8 mouse cellular contexts compared by ENCODE assay signal in genomic region chr5:110809667-110810325, GRCm38 (mm10). TPM values are rescaled to one million over a fixed set of nuclear protein-coding genes. Genes with fewer than 3 reads are reported as not detected.
DNase-seq lines count a peak whose midpoint lies in the region; ATAC-seq and TF ChIP-seq lines count a peak whose summit lies in the region.

Ulk1 (minus strand) TSS chr5:110810097.

- WGBS in cerebellum, adult 2 months, result under 1% methylated on average over 69 of the region's 80 CpGs
- 0% methylated on average over 54 of the region's 80 CpGs for WGBS in lung, embryonic 16.5 days

- no peaks in the 10 kb centered on the region for H3K27me3 ChIP-seq in MEL (ENCODE audit: control insufficient read depth in 1 of 2, insufficient read depth in 2 of 2, low read length in 2 of 2)
- no peaks in the 10 kb centered on the region for H3K27me3 ChIP-seq in cerebellum, adult 2 months (ENCODE audit: control insufficient read depth, insufficient read depth, low read length)
- no peaks in the 10 kb centered on the region for H3K27me3 ChIP-seq in lung, embryonic 16.5 days (ENCODE audit: control insufficient read depth, insufficient read depth, low read depth, low read length)

- TF ChIP-seq EP300 in MEL (IDR thresholded peaks at IDR 0.05; ENCODE audit: low read depth in 1 of 2, low read length in 2 of 2), result no peak

- H3K36me3 ChIP-seq in MEL (ENCODE audit: control insufficient read depth in 1 of 2, insufficient read depth in 2 of 2, low read length in 2 of 2), result peaks cover 0 to 9% of the 10 kb centered on the region in 2 experiments; a peak in 2 of 4 replicates
- peaks cover 6% of the 10 kb centered on the region for H3K36me3 ChIP-seq in lung, embryonic 16.5 days (ENCODE audit: control insufficient read depth, insufficient read depth, low read length)

- H3K4me3 ChIP-seq in MEL (ENCODE audit: control insufficient read depth in 1 of 2, insufficient read depth in 1 of 2, low read depth in 2 of 2, low read length in 2 of 2), result peak within 1 kb of the TSS; percentile 87 to 94
- peak within 1 kb of the TSS; percentile 84 for H3K4me3 ChIP-seq in cerebellum, adult 2 months (replicated peaks; ENCODE audit: insufficient read depth, low read depth, low read length)
- H3K4me3 ChIP-seq in lung, embryonic 16.5 days (ENCODE audit: low read length), result peak within 1 kb of the TSS; percentile 81

- peak; percentile 87 to 88 for ATAC-seq in hematopoietic stem cell, adult 5-6 weeks (replicated peaks in 1 of 2; ENCODE audit: insufficient read depth in 1 of 2, low FRiP score in 2 of 2, low TSS enrichment in 1 of 2, low read depth in 1 of 2, poor library complexity in 2 of 2, severe bottlenecking in 2 of 2)
- peak; percentile 97 for ATAC-seq in lung, embryonic 16.5 days (ENCODE audit: low read depth)

- H3K27ac ChIP-seq in MEL (ENCODE audit: control insufficient read depth, low read depth, low read length), result peak within 1 kb of the TSS; percentile 30; the same call in 1 of the 2 replicates
- H3K27ac ChIP-seq in cerebellum, adult 2 months (ENCODE audit: insufficient read depth, low read length), result peak within 1 kb of the TSS; percentile 62
- peak within 1 kb of the TSS; percentile 74 for H3K27ac ChIP-seq in lung, embryonic 16.5 days (ENCODE audit: low read length)

- H3K9ac ChIP-seq in MEL (ENCODE audit: control insufficient read depth, low read depth, low read length, poor library complexity, severe bottlenecking), result peak within 1 kb of the TSS; percentile 82
- H3K9ac ChIP-seq in lung, embryonic 16.5 days (ENCODE audit: low read length), result peak within 1 kb of the TSS; percentile 97

- peaks cover 8% of the 10 kb centered on the region for H3K79me2 ChIP-seq in MEL (ENCODE audit: control insufficient read depth, insufficient read depth, low read length, poor library complexity)

- no peaks in the 10 kb centered on the region for H3K9me3 ChIP-seq in MEL (replicated peaks; ENCODE audit: insufficient read depth, low read length)
- no peaks in the 10 kb centered on the region for H3K9me3 ChIP-seq in lung, embryonic 16.5 days (ENCODE audit: control insufficient read depth, low read length)

- peaks cover 6 to 16% of the 10 kb centered on the region in 2 experiments; a peak in 3 of 4 replicates for H3K4me1 ChIP-seq in MEL (ENCODE audit: control insufficient read depth in 1 of 2, insufficient read depth in 2 of 2, low read length in 2 of 2)
- H3K4me1 ChIP-seq in cerebellum, adult 2 months (ENCODE audit: control insufficient read depth, insufficient read depth, low read length), result peaks cover 13% of the 10 kb centered on the region
- peaks cover 13% of the 10 kb centered on the region for H3K4me1 ChIP-seq in lung, embryonic 16.5 days (replicated peaks; ENCODE audit: control insufficient read depth, insufficient read depth, low read length)

- H3K4me2 ChIP-seq in lung, embryonic 16.5 days (ENCODE audit: low read depth, low read length), result peak within 1 kb of the TSS; percentile 91

- DNase-seq in MEL (ENCODE audit: low read depth, low spot score), result peak; percentile 99
- DNase-seq in cerebellum, adult 2 months, result peak; percentile 100
- peak; percentile 97 for DNase-seq in forelimb bud, embryonic 11.5 days (ENCODE audit: low read depth, low spot score)
- DNase-seq in layer of hippocampus, adult 9-10 months (ENCODE audit: low spot score), result peak; percentile 99
- DNase-seq in ovary, postnatal 10 days (ENCODE audit: low spot score), result peak; percentile 95
- peak; percentile 100 for DNase-seq in thymus, postnatal 10 days (ENCODE audit: low spot score in 2 of 2)

- no peak for TF ChIP-seq RAD21 in MEL (IDR thresholded peaks at IDR 0.05; ENCODE audit: low read depth, low read length)

- TF ChIP-seq CTCF in MEL (IDR thresholded peaks at IDR 0.05 in 2 of 3, conservative IDR thresholded peaks at IDR 0.05 in 1 of 3; ENCODE audit: control insufficient read depth in 1 of 3, insufficient read depth in 1 of 3, low read depth in 2 of 3, low read length in 3 of 3, poor library complexity in 1 of 3, severe bottlenecking in 1 of 3), result no peak
- TF ChIP-seq CTCF in cerebellum, adult 2 months (IDR thresholded peaks at IDR 0.05; ENCODE audit: borderline replicate concordance, insufficient read depth, low read depth, low read length), result no peak

- TF ChIP-seq POLR2A in MEL (IDR thresholded peaks at IDR 0.05; ENCODE audit: control insufficient read depth in 1 of 2, insufficient read depth in 1 of 2, low read depth in 1 of 2, low read length in 2 of 2, poor library complexity in 1 of 2), result peak; percentile 95 to 96
- TF ChIP-seq POLR2A in cerebellum, adult 2 months (IDR thresholded peaks at IDR 0.05; ENCODE audit: borderline replicate concordance, insufficient read depth, low read length), result peak; percentile 89

TF ChIP-seq in MEL, 35 proteins besides CTCF, POLR2A, EP300 and RAD21:
- TF ChIP-seq HCFC1 (IDR thresholded peaks at IDR 0.05; ENCODE audit: low read depth, low read length), result peak; percentile 73; the same call in 1 of the 2 replicates
- TF ChIP-seq MEF2A (IDR thresholded peaks at IDR 0.05; ENCODE audit: extremely low read depth, insufficient replicate concordance, low read depth, low read length, poor library complexity, severe bottlenecking), result no peak
- TF ChIP-seq GATA1 (IDR thresholded peaks at IDR 0.05; ENCODE audit: low read depth, low read length), result no peak
- no peak for TF ChIP-seq MAFK (IDR thresholded peaks at IDR 0.05; ENCODE audit: borderline replicate concordance, low read depth, low read length)
- no peak for TF ChIP-seq MYB (IDR thresholded peaks at IDR 0.05; ENCODE audit: low read depth, low read length)
- TF ChIP-seq MAZ (IDR thresholded peaks at IDR 0.05; ENCODE audit: low read depth, low read length), result no peak
- TF ChIP-seq SIN3A (IDR thresholded peaks at IDR 0.05; ENCODE audit: low read length), result peak; percentile 77
- peak; percentile 94 for TF ChIP-seq ZMIZ1 (IDR thresholded peaks at IDR 0.05; ENCODE audit: low read depth, low read length)
- TF ChIP-seq NELFE (IDR thresholded peaks at IDR 0.05; ENCODE audit: low read depth, low read length), result peak; percentile 97
- TF ChIP-seq CHD2 (IDR thresholded peaks at IDR 0.05; ENCODE audit: low read length), result no peak
- peak; percentile 38; the same call in 1 of the 2 replicates for TF ChIP-seq USF1 (IDR thresholded peaks at IDR 0.05; ENCODE audit: low read depth, low read length)
- no peak for TF ChIP-seq ZNF384 (IDR thresholded peaks at IDR 0.05; ENCODE audit: low read depth, low read length)
- peak; percentile 95 for TF ChIP-seq NRF1 (IDR thresholded peaks at IDR 0.05; ENCODE audit: insufficient read depth, low read depth, low read length, poor library complexity, severe bottlenecking)
- TF ChIP-seq POLR2AphosphoS5 (IDR thresholded peaks at IDR 0.05; ENCODE audit: borderline replicate concordance, low read depth, low read length), result no peak
- peak; percentile 87 for TF ChIP-seq TCF12 (IDR thresholded peaks at IDR 0.05; ENCODE audit: low read depth, low read length)
- no peak for TF ChIP-seq ELF1 (IDR thresholded peaks at IDR 0.05; ENCODE audit: low read depth, low read length)
- no peak for TF ChIP-seq TAL1 (IDR thresholded peaks at IDR 0.05; ENCODE audit: low read length)
- TF ChIP-seq BHLHE40 (IDR thresholded peaks at IDR 0.05; ENCODE audit: borderline replicate concordance, low read depth, low read length), result no peak
- TF ChIP-seq GABPA (IDR thresholded peaks at IDR 0.05; ENCODE audit: low read depth, low read length), result no peak
- TF ChIP-seq ZKSCAN1 (IDR thresholded peaks at IDR 0.05; ENCODE audit: low read depth, low read length), result no peak
- TF ChIP-seq ZC3H11A (IDR thresholded peaks at IDR 0.05; ENCODE audit: low read depth, low read length), result no peak
- no peak for TF ChIP-seq USF2 (IDR thresholded peaks at IDR 0.05; ENCODE audit: borderline replicate concordance in 1 of 2, insufficient read depth in 1 of 2, low read depth in 1 of 2, low read length in 2 of 2)
- TF ChIP-seq SMC3 (IDR thresholded peaks at IDR 0.05; ENCODE audit: low read depth, low read length), result no peak
- no peak for TF ChIP-seq ETS1 (IDR thresholded peaks at IDR 0.05; ENCODE audit: low read depth, low read length)
- no peak for TF ChIP-seq JUND (IDR thresholded peaks at IDR 0.05; ENCODE audit: low read depth, low read length)
- no peak for TF ChIP-seq CHD1 (IDR thresholded peaks at IDR 0.05; ENCODE audit: low read depth, low read length)
- peak; percentile 45; the same call in 1 of the 2 replicates for TF ChIP-seq MXI1 (IDR thresholded peaks at IDR 0.05; ENCODE audit: low read depth, low read length)
- TF ChIP-seq UBTF (IDR thresholded peaks at IDR 0.05; ENCODE audit: borderline replicate concordance, insufficient read depth, low read depth, low read length), result no peak
- TF ChIP-seq POLR2AphosphoS2 (IDR thresholded peaks at IDR 0.05; ENCODE audit: low read length), result peak; percentile 90
- no peak for TF ChIP-seq MYC (IDR thresholded peaks at IDR 0.05; ENCODE audit: low read depth, low read length)
- no peak; the same call in 1 of the 2 replicates for TF ChIP-seq KAT2A (conservative IDR thresholded peaks at IDR 0.05; ENCODE audit: low read depth, low read length)
- TF ChIP-seq E2F4 (IDR thresholded peaks at IDR 0.05; ENCODE audit: borderline replicate concordance, low read depth, low read length), result no peak
- TF ChIP-seq MAX (IDR thresholded peaks at IDR 0.05; ENCODE audit: low read length), result peak; percentile 24; the same call in 1 of the 2 replicates
- no peak for TF ChIP-seq RCOR1 (IDR thresholded peaks at IDR 0.05; ENCODE audit: low read depth, low read length)
- peak; percentile 90 for TF ChIP-seq TBP (IDR thresholded peaks at IDR 0.05; ENCODE audit: low read depth, low read length)

RNA-seq across cellular contexts. Expression of gene Ulk1, which starts in this region (rescaled TPM):
- total RNA-seq in MEL (2012; rRNA removed), result 4.9 and 5.2 TPM in 2 replicates
- 10 to 100 TPM in 1 of 2 experiments, not detected in 1; 23.0 TPM for polyA plus RNA-seq in MEL (2012; ENCODE audit: insufficient read depth in 1 of 2, insufficient read length in 2 of 2, low read depth in 1 of 2, low replicate concordance in 2 of 2, missing spikeins in 1 of 2)
- polyA plus RNA-seq in cerebellum, adult 2 months (2012; rRNA removed), result 94.7 and 96.0 TPM in 2 replicates
- total RNA-seq in hematopoietic stem cell, adult 5-6 weeks (2017), result 15.6 and 24.0 TPM in 2 replicates
- 13.1 and 16.3 TPM in 2 replicates for polyA plus RNA-seq in lung, embryonic 16.5 days (2015; fragmentation: Nextera tagmentation; extraction: Ambion mirVana)

Comparison
In these comparisons a context has a peak if more than half of its experiments do, and no peak if none do; other contexts are left out.
1. Peak in every context shown above with its lines: DNase-seq, ATAC-seq, H3K4me3 ChIP-seq and H3K27ac ChIP-seq.